Comparison of ENCODE assay signal across 10 mouse cellular contexts in the genomic region with DNA sequence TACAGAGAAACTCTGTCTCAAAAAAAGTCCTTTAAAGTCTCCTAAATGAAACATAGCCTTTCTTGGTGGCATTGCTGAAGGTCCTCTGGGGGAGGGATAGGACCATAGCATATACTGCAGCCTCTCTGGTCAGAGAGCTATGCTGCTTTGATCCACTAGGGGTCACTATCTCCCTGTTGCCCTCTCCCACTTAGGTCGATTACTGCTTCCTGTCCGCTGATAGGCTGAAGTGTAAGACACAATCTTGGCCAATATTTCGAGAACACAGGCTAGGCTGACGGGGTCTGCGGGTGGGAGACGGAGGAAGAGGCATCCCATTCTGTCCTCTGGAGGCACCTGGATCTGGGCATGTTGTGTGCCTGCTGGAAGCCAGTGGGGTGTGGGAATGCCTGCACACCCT. TPM values are rescaled to one million over a fixed set of nuclear protein-coding genes. Genes with fewer than 3 reads are reported as not detected.
DNase-seq lines count a peak whose midpoint lies in the region; ATAC-seq and TF ChIP-seq lines count a peak whose summit lies in the region.
"Had no signal": no experiment of that assay in that cellular context is flagged by ENCODE, and none has a peak within 500 bp of the region (broad histone marks: within the 10 kb centered on the region; RNA-seq: fewer than 3 reads in every experiment).

No protein-coding gene starts in this region.

- 48% methylated on average over 6 of the region's 6 CpGs for WGBS in liver, adult 2 months
- 19% methylated on average over 6 of the region's 6 CpGs for WGBS in liver, embryonic 12.5 days (ENCODE audit: insufficient replicate concordance)

- TF ChIP-seq POLR2A in liver, adult 2 months (IDR thresholded peaks at IDR 0.05; ENCODE audit: extremely low read depth, insufficient read depth, low read length), result no peak
- no peak for TF ChIP-seq POLR2A in ES-Bruce4 (IDR thresholded peaks at IDR 0.05; ENCODE audit: insufficient read depth, low read length)
- no peak for TF ChIP-seq POLR2A in bone marrow macrophage, adult 2 months (IDR thresholded peaks at IDR 0.05; ENCODE audit: borderline replicate concordance, low read depth, low read length)

- H3K9me3 ChIP-seq in liver, embryonic 12.5 days (replicated peaks), result no peaks in the 10 kb centered on the region
- H3K9me3 ChIP-seq in ES-Bruce4 (replicated peaks; ENCODE audit: control insufficient read depth, insufficient read depth, low read length, poor library complexity, severe bottlenecking), result no peaks in the 10 kb centered on the region

- no peaks in the 10 kb centered on the region for H3K27me3 ChIP-seq in liver, adult 2 months (ENCODE audit: control insufficient read depth, insufficient read depth, low read length)
- H3K27me3 ChIP-seq in liver, embryonic 12.5 days (replicated peaks), result peaks cover 30% of the 10 kb centered on the region
- no peaks in the 10 kb centered on the region for H3K27me3 ChIP-seq in ES-Bruce4 (ENCODE audit: control insufficient read depth, insufficient read depth, low read length, poor library complexity, severe bottlenecking)

- no peak overlapping the region for H3K4me2 ChIP-seq in liver, embryonic 12.5 days

- H3K27ac ChIP-seq in liver, adult 2 months (replicated peaks; ENCODE audit: insufficient read depth, low read depth, low read length), result no peak overlapping the region
- no peak overlapping the region for H3K27ac ChIP-seq in liver, embryonic 12.5 days
- H3K27ac ChIP-seq in ES-Bruce4 (ENCODE audit: insufficient read depth, low read length), result no peak overlapping the region
- no peak overlapping the region for H3K27ac ChIP-seq in bone marrow macrophage, adult 2 months (ENCODE audit: insufficient read depth, low read depth, low read length)

- TF ChIP-seq CTCF in liver, adult 2 months (IDR thresholded peaks at IDR 0.05; ENCODE audit: low read depth, low read length), result peak; percentile 72; the same call in 1 of the 2 replicates
- peak; percentile 87 for TF ChIP-seq CTCF in ES-Bruce4 (IDR thresholded peaks at IDR 0.05; ENCODE audit: low read depth, low read length)
- peak; percentile 53; the same call in 1 of the 2 replicates for TF ChIP-seq CTCF in bone marrow macrophage, adult 2 months (IDR thresholded peaks at IDR 0.05; ENCODE audit: low read depth, low read length)

- H3K4me1 ChIP-seq in liver, adult 2 months (ENCODE audit: control insufficient read depth, insufficient read depth, low read length), result no peaks in the 10 kb centered on the region
- H3K4me1 ChIP-seq in liver, embryonic 12.5 days, result peaks cover 16% of the 10 kb centered on the region
- no peaks in the 10 kb centered on the region for H3K4me1 ChIP-seq in ES-Bruce4 (ENCODE audit: control insufficient read depth, insufficient read depth, low read length)
- no peaks in the 10 kb centered on the region for H3K4me1 ChIP-seq in bone marrow macrophage, adult 2 months (ENCODE audit: control insufficient read depth, insufficient read depth, low read length)

- DNase-seq in liver, adult 2 months (ENCODE audit: extremely low read depth, low read depth, low spot score), result peak; percentile 39
- DNase-seq in layer of hippocampus, adult 9-10 months (ENCODE audit: low spot score), result no peak
- no peak for DNase-seq in layer of hippocampus, adult 9-11 months
- DNase-seq: cerebellum, adult 8-10 months; midbrain, embryonic 14.5 days; right cerebral cortex, postnatal 4 days had no signal

- no peaks in the 10 kb centered on the region for H3K36me3 ChIP-seq in liver, adult 2 months (ENCODE audit: control insufficient read depth, insufficient read depth, low read length)
- no peaks in the 10 kb centered on the region for H3K36me3 ChIP-seq in liver, embryonic 12.5 days
- no peaks in the 10 kb centered on the region for H3K36me3 ChIP-seq in ES-Bruce4 (ENCODE audit: control insufficient read depth, insufficient read depth, low read length, poor library complexity, severe bottlenecking)

- no peak overlapping the region for H3K4me3 ChIP-seq in liver, adult 2 months (ENCODE audit: insufficient read depth, low read depth, low read length)
- H3K4me3 ChIP-seq in liver, embryonic 12.5 days, result no peak overlapping the region
- no peak overlapping the region for H3K4me3 ChIP-seq in ES-Bruce4 (ENCODE audit: low read depth, low read length)
- H3K4me3 ChIP-seq in bone marrow macrophage, adult 2 months (ENCODE audit: insufficient read depth, low read length), result no peak overlapping the region

- no peaks in the 10 kb centered on the region for H3K79me2 ChIP-seq in liver, adult 2 months (ENCODE audit: control insufficient read depth, insufficient read depth, low read length)

- ATAC-seq in liver, embryonic 12.5 days, result no peak
- peak; percentile 51; the same call in 1 of the 2 replicates for ATAC-seq in neutrophil, adult 5-6 weeks (ENCODE audit: extremely low read depth, insufficient number of reproducible peaks, low FRiP score, poor library complexity, severe bottlenecking)

- no peak for TF ChIP-seq EP300 in ES-Bruce4 (IDR thresholded peaks at IDR 0.05; ENCODE audit: insufficient read depth, low read depth, low read length)

- H3K9ac ChIP-seq in liver, adult 2 months (ENCODE audit: low read depth, low read length), result no peak overlapping the region
- no peak overlapping the region for H3K9ac ChIP-seq in liver, embryonic 12.5 days
- H3K9ac ChIP-seq in ES-Bruce4 (ENCODE audit: low read depth, poor library complexity, severe bottlenecking), result no peak overlapping the region

RNA-seq across cellular contexts. Expression of a gene that starts 37.9 kb away (rescaled TPM):
- 0.09 and 0.40 TPM in 2 replicates for total RNA-seq in liver, adult 2 months (2014; rRNA removed)
- polyA plus RNA-seq in liver, adult 2 months (2012; rRNA removed), result 0.29 and 0.50 TPM in 2 replicates
- polyA plus RNA-seq in liver, embryonic 12.5 days (2016; fragmentation: Nextera tagmentation; extraction: Ambion mirVana), result 0.19 and 0.29 TPM in 2 replicates
- 3.9 and 4.2 TPM in 2 replicates for polyA plus RNA-seq in ES-Bruce4 (2011; ENCODE audit: insufficient read depth, insufficient read length, low read depth, missing spikeins)
- polyA plus RNA-seq in bone marrow macrophage, adult 2 months (2012; ENCODE audit: insufficient read depth, insufficient read length, missing spikeins), result 27.4 and 31.8 TPM in 2 replicates
- total RNA-seq in neutrophil, adult 5-6 weeks (2017), result 0.12 and 0.25 TPM in 2 replicates

RNA-seq across cellular contexts. Expression of a gene that starts 52.5 kb away (rescaled TPM):
- total RNA-seq in liver, adult 2 months (2014; rRNA removed), result 0.09 and 0.60 TPM in 2 replicates
- polyA plus RNA-seq in liver, adult 2 months (2012; rRNA removed), result 1.2 and 1.4 TPM in 2 replicates
- 1.3 and 1.4 TPM in 2 replicates for polyA plus RNA-seq in liver, embryonic 12.5 days (2016; fragmentation: Nextera tagmentation; extraction: Ambion mirVana)
- 3.4 and 5.3 TPM in 2 replicates for polyA plus RNA-seq in ES-Bruce4 (2011; ENCODE audit: insufficient read depth, insufficient read length, low read depth, missing spikeins)
- 1.5 and 1.9 TPM in 2 replicates for polyA plus RNA-seq in bone marrow macrophage, adult 2 months (2012; ENCODE audit: insufficient read depth, insufficient read length, missing spikeins)
- 0.37 and 1.5 TPM in 2 replicates for total RNA-seq in neutrophil, adult 5-6 weeks (2017)
